Mouse (Mus musculus) ES-E14 (cell line): ENCODE data around the gene Slc6a5. TPM values are rescaled to one million over a fixed set of nuclear protein-coding genes. Genes with fewer than 3 reads are reported as not detected.
A peak's percentile ranks its signal among the peaks of the same experiment; 100 is the strongest.

ENCODE experiments used
- DNase-seq: peaks from one replicate; pipeline ENCODE4 v3.0.0-alpha.2; 2013; ENCODE audit warnings: low read depth, low spot score
- H3K27ac ChIP-seq: 2 replicates; pipeline ENCODE4 v1.5.1; 2012; ENCODE audit warnings: low read depth, mild to moderate bottlenecking, low read length, moderate library complexity, mixed read lengths; ENCODE audit not compliant: poor library complexity, insufficient read depth, severe bottlenecking
- H3K36me3 ChIP-seq: 2 replicates; pipeline ENCODE4 v1.6.1; 2012; ENCODE audit warnings: mild to moderate bottlenecking, low read length, moderate library complexity, mixed read lengths; ENCODE audit not compliant: control insufficient read depth, poor library complexity, insufficient read depth, severe bottlenecking
- H3K4me1 ChIP-seq, 2 experiments: fragments of 150-350 bp in 1 of 2; sonication (generic) in 1 of 2; 2 replicates each; pipeline ENCODE4 v1.6.1; 2012; ENCODE audit warnings: low read length in 2 of 2, mild to moderate bottlenecking in 1 of 2, mixed read lengths in 1 of 2; ENCODE audit not compliant: control insufficient read depth in 2 of 2, insufficient read depth in 2 of 2, poor library complexity in 1 of 2
- H3K4me3 ChIP-seq, 2 experiments: fragments of 150-350 bp in 1 of 2; sonication (generic) in 1 of 2; 2 replicates each; pipeline ENCODE4 v1.5.1; 2012; ENCODE audit warnings: low read length in 2 of 2, low read depth in 1 of 2, mild to moderate bottlenecking in 1 of 2, mixed read lengths in 1 of 2; ENCODE audit not compliant: insufficient read depth in 1 of 2, poor library complexity in 1 of 2, severe bottlenecking in 1 of 2
- H3K9ac ChIP-seq: 2 replicates; pipeline ENCODE4 v1.6.1; 2012; ENCODE audit warnings: low read depth, mild to moderate bottlenecking, low read length, mixed read lengths; ENCODE audit not compliant: poor library complexity, insufficient read depth, severe bottlenecking
- H3K9me3 ChIP-seq: fragments of 150-350 bp; sonication (generic); 2 replicates; pipeline ENCODE4 v1.6.1; 2012; ENCODE audit warnings: low read depth, mild to moderate bottlenecking, low read length; ENCODE audit not compliant: control insufficient read depth, insufficient read depth
- CHD2 ChIP-seq: IDR thresholded peaks from 2 replicates; pipeline ENCODE4 v1.6.1; 2014; ENCODE audit warnings: mild to moderate bottlenecking, low read depth, low read length, inconsistent platforms
- HCFC1 ChIP-seq: IDR thresholded peaks from 2 replicates; pipeline ENCODE4 v1.6.1; 2012; ENCODE audit warnings: low read length, inconsistent platforms, borderline replicate concordance; ENCODE audit not compliant: insufficient read depth
- MAFK ChIP-seq: IDR thresholded peaks from 2 replicates; pipeline ENCODE4 v1.6.1; 2014; ENCODE audit warnings: mild to moderate bottlenecking, low read depth, low read length, inconsistent platforms; ENCODE audit not compliant: insufficient read depth
- ZC3H11A ChIP-seq: IDR thresholded peaks from 2 replicates; pipeline ENCODE4 v1.6.1; 2012; ENCODE audit warnings: low read depth, mild to moderate bottlenecking, inconsistent platforms, low read length, borderline replicate concordance
- ZNF384 ChIP-seq: IDR thresholded peaks from 2 replicates; pipeline ENCODE4 v1.6.1; 2012; ENCODE audit warnings: low read depth, low read length, inconsistent platforms
- in situ Hi-C, 2 experiments: fragments of 600-800 bp; cut with MboI; formaldehyde crosslinking; loops; one replicate each; pipeline ENCODE4 v1.15.1; 2025; ENCODE audit warnings: low sequenced_read_pairs in 2 of 2, inconsistent platforms in 1 of 2; ENCODE audit not compliant: unreplicated experiment in 2 of 2
- total RNA-seq: library from RNA; depleted of rRNA; stranded (reverse); fragments of 300-350 nt; gene quantifications from 2 replicates; pipeline ENCODE4 v1.2.3, GENCODE M21; 2012; rRNA removed

Gene Slc6a5
- total RNA-seq, 1 experiment = 0.36 TPM

- in situ Hi-C loops = no loop called here
- Histone ChIP-seq H3K4me1 (peaks cover 2 to 13% of the 10 kb centered on the region in 2 experiments; a peak in 3 of 4 replicates), H3K9me3 (no peaks in the 10 kb centered on the region)
Observed at GRCm38 (mm10) chr7:49984698-49985097, 74.8 kb downstream of the Slc6a5 start.

GRCm38 (mm10) chr7:49985947-49986346, 76.0 kb downstream of the Slc6a5 start:
- Histone ChIP-seq H3K4me1 (peaks cover 2 to 13% of the 10 kb centered on the region in 2 experiments; a peak in 3 of 4 replicates), H3K4me3 (no peak overlapping the region), H3K9ac (no peak overlapping the region), H3K27ac (peak overlapping the region; percentile 13; the same call in 1 of the 2 replicates), H3K36me3 (no peaks in the 10 kb centered on the region), H3K9me3 (no peaks in the 10 kb centered on the region)
- DNase-seq = no peak
- in situ Hi-C loops = no loop called here
- TF ChIP-seq HCFC1 (no peak), CHD2 (no peak), ZNF384 (no peak), MAFK (no peak), ZC3H11A (no peak)

More at GRCm38 (mm10) chr7:49984698-49985097, 74.8 kb downstream of the Slc6a5 start:
- DNase-seq = no peak
- no peaks in the 10 kb centered on the region for H3K36me3 ChIP-seq
- TF ChIP-seq ZC3H11A (no peak), CHD2 (no peak), MAFK (no peak), HCFC1 (no peak), ZNF384 (no peak)
- H3K27ac ChIP-seq = no peak overlapping the region
- no peak overlapping the region for H3K9ac ChIP-seq
- no peak overlapping the region for H3K4me3 ChIP-seq

- Histone ChIP-seq H3K4me3 (no peak overlapping the region), H3K27ac (no peak overlapping the region), H3K36me3 (no peaks in the 10 kb centered on the region), H3K9me3 (no peaks in the 10 kb centered on the region), H3K9ac (no peak overlapping the region), H3K4me1 (no peaks in the 10 kb centered on the region)
- in situ Hi-C loops = no loop called here
- TF ChIP-seq MAFK (no peak), ZC3H11A (no peak), HCFC1 (no peak), ZNF384 (no peak), CHD2 (no peak)
- DNase-seq = no peak
Observed at GRCm38 (mm10) chr7:49999321-49999720, 89.4 kb downstream of the Slc6a5 start.

- TF ChIP-seq HCFC1 (no peak), MAFK (no peak), ZNF384 (no peak), ZC3H11A (no peak), CHD2 (no peak)
- no peaks in the 10 kb centered on the region for H3K9me3 ChIP-seq
- DNase-seq = no peak
- H3K27ac ChIP-seq = no peak overlapping the region
- in situ Hi-C loops = no loop called here
- no peak overlapping the region for H3K4me3 ChIP-seq
- no peak overlapping the region for H3K9ac ChIP-seq
- no peaks in the 10 kb centered on the region for H3K4me1 ChIP-seq
- H3K36me3 ChIP-seq = no peaks in the 10 kb centered on the region
Observed at GRCm38 (mm10) chr7:50005268-50005667, 95.3 kb downstream of the Slc6a5 start.

Other genes with a start within 250 kb of the Slc6a5 start
- 1.2 and 2.8 TPM in 2 replicates for gene Htatip2, start 151.0 kb upstream of the Slc6a5 start, total RNA-seq
- 61.0 and 64.8 TPM in 2 replicates for gene Prmt3, start 131.8 kb upstream of the Slc6a5 start, total RNA-seq
- 1.8 and 2.5 TPM in 2 replicates for gene Nell1, start 64.7 kb downstream of the Slc6a5 start, total RNA-seq